Mouse (Mus musculus): ENCODE measurements around the gene Gde1. TPM values are rescaled to one million over a fixed set of nuclear protein-coding genes. Genes with fewer than 3 reads are reported as not detected.

Gene Gde1
- total RNA-seq, 2 experiments from 2014 or later: 276 to 281 TPM

DNA sequence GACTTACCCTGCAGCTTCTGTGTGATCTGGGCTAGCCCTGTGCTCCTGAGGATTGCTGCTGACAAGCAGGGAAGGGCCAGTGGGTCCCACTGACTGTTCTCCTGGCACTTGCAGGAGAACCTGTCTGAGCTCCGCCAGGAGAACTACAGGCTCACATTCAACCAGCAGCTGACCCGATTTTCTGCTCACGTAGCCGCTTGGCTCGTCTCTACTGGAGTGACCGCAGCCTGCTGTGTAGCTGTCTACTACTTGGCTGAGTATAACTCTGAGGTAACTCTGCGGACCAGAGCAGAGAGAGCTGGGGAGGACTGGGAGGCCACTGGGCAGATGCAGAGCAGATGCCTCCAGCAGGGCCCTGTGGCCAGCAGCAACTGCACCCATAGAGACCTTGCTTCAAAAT, 56.2 kb downstream of the Gde1 start:
- peak; percentile 5 to 30 for DNase-seq (ENCODE audit: extremely low spot score in 1 of 2, low spot score in 2 of 2)
- intact Hi-C loops (cut with DNase I): no loop called here

GRCm38 (mm10) chr7:118646237-118646636, 59.3 kb downstream of the Gde1 start:
- no peak for DNase-seq (ENCODE audit: extremely low spot score in 1 of 2, low spot score in 2 of 2)
- intact Hi-C loops (cut with DNase I): no loop called here

Other genes starting within 250 kb of the Gde1 start
- gene Itpripl2, start 213.8 kb downstream of the Gde1 start, total RNA-seq (2021): 1 to 10 TPM; 3.6 to 3.9 TPM
- 10 to 100 TPM; 37.3 to 39.9 TPM for gene Coq7, start 172.4 kb downstream of the Gde1 start, total RNA-seq (2021)
- 10 to 100 TPM; 15.5 to 17.1 TPM for gene Tmc7, start 121.0 kb downstream of the Gde1 start, total RNA-seq (2021)
- under 1 TPM; 0.47 to 0.58 TPM for gene Tmc5, start 108.5 kb downstream of the Gde1 start, total RNA-seq (2021)
- 10 to 100 TPM; 35.4 to 38.7 TPM for gene Ccp110, start 6.8 kb upstream of the Gde1 start, total RNA-seq (2021)
- gene Vps35l, start 34.4 kb upstream of the Gde1 start, total RNA-seq (2021): 10 to 100 TPM; 69.1 to 79.7 TPM
- gene Iqck, start 150.0 kb upstream of the Gde1 start, total RNA-seq (2021): 1 to 10 TPM; 2.8 to 3.1 TPM
- 10 to 100 TPM; 42.4 to 43.0 TPM for gene Knop1, start 150.5 kb upstream of the Gde1 start, total RNA-seq (2021)

Data from left cerebral cortex, postnatal 10 days (tissue).